Mouse (Mus musculus): ENCODE measurements around the gene Ascc2. TPM values are rescaled to one million over a fixed set of nuclear protein-coding genes. Genes with fewer than 3 reads are reported as not detected.
A peak's percentile ranks its signal among the peaks of the same experiment; 100 is the strongest.

Ascc2 gene
- polyA plus RNA-seq, 2 experiments, result 32.6 to 33.3 TPM

GRCm38 (mm10) chr11:4729603-4730002 is 92.1 kb downstream of the Ascc2 start:
- WGBS, result 53% methylated on average over 12 of the region's 12 CpGs
- DNase-seq (ENCODE audit: low spot score) (peak; percentile 19), ATAC-seq (ENCODE audit: low FRiP score, low read depth) (no peak)

GRCm38 (mm10) chr11:4730096-4730495 is 92.5 kb downstream of the Ascc2 start:
- 75% methylated on average over 6 of the region's 6 CpGs for WGBS
- ATAC-seq (ENCODE audit: low FRiP score, low read depth), result no peak
- H3K4me3 ChIP-seq (replicated peaks; ENCODE audit: low read length), result no peak overlapping the region
- no peaks in the 10 kb centered on the region for H3K27me3 ChIP-seq (ENCODE audit: control insufficient read depth, insufficient read depth, low read length)
- no peak overlapping the region for H3K27ac ChIP-seq (replicated peaks; ENCODE audit: low read depth, low read length)
- H3K4me2 ChIP-seq (replicated peaks; ENCODE audit: low read depth, low read length, severe bottlenecking), result no peak overlapping the region
- H3K9me3 ChIP-seq (ENCODE audit: control insufficient read depth, low read length), result no peaks in the 10 kb centered on the region
- no peaks in the 10 kb centered on the region for H3K4me1 ChIP-seq (ENCODE audit: control insufficient read depth, insufficient read depth, low read length)
- DNase-seq (ENCODE audit: low spot score), result no peak
- no peak for TF ChIP-seq POLR2A (IDR thresholded peaks at IDR 0.05; ENCODE audit: borderline replicate concordance, extremely low read depth, insufficient read depth, insufficient read length)
- peaks cover 26% of the 10 kb centered on the region for H3K36me3 ChIP-seq (ENCODE audit: control insufficient read depth, insufficient read depth, low read length)
- no peak overlapping the region for H3K9ac ChIP-seq (ENCODE audit: low read depth, low read length, severe bottlenecking)

More at GRCm38 (mm10) chr11:4729603-4730002, 92.1 kb downstream of the Ascc2 start:
- H3K4me3 ChIP-seq (replicated peaks; ENCODE audit: low read length), result no peak overlapping the region
- no peak overlapping the region for H3K9ac ChIP-seq (ENCODE audit: low read depth, low read length, severe bottlenecking)
- no peaks in the 10 kb centered on the region for H3K27me3 ChIP-seq (ENCODE audit: control insufficient read depth, insufficient read depth, low read length)
- H3K27ac ChIP-seq (replicated peaks; ENCODE audit: low read depth, low read length), result no peak overlapping the region
- TF ChIP-seq POLR2A (IDR thresholded peaks at IDR 0.05; ENCODE audit: borderline replicate concordance, extremely low read depth, insufficient read depth, insufficient read length), result no peak
- H3K9me3 ChIP-seq (ENCODE audit: control insufficient read depth, low read length), result no peaks in the 10 kb centered on the region
- H3K4me1 ChIP-seq (ENCODE audit: control insufficient read depth, insufficient read depth, low read length), result no peaks in the 10 kb centered on the region
- no peak overlapping the region for H3K4me2 ChIP-seq (replicated peaks; ENCODE audit: low read depth, low read length, severe bottlenecking)
- H3K36me3 ChIP-seq (ENCODE audit: control insufficient read depth, insufficient read depth, low read length), result peaks cover 31% of the 10 kb centered on the region

GRCm38 (mm10) chr11:4730913-4731312 is 93.4 kb downstream of the Ascc2 start:
- DNase-seq (ENCODE audit: low spot score), result no peak

GRCm38 (mm10) chr11:4731781-4732180 is 94.2 kb downstream of the Ascc2 start:
- Histone ChIP-seq H3K4me1 (ENCODE audit: control insufficient read depth, insufficient read depth, low read length) (no peaks in the 10 kb centered on the region), H3K9ac (ENCODE audit: low read depth, low read length, severe bottlenecking) (no peak overlapping the region), H3K4me3 (replicated peaks; ENCODE audit: low read length) (no peak overlapping the region), H3K27ac (replicated peaks; ENCODE audit: low read depth, low read length) (no peak overlapping the region), H3K4me2 (replicated peaks; ENCODE audit: low read depth, low read length, severe bottlenecking) (no peak overlapping the region), H3K9me3 (ENCODE audit: control insufficient read depth, low read length) (no peaks in the 10 kb centered on the region), H3K27me3 (ENCODE audit: control insufficient read depth, insufficient read depth, low read length) (no peaks in the 10 kb centered on the region), H3K36me3 (ENCODE audit: control insufficient read depth, insufficient read depth, low read length) (peaks cover 19% of the 10 kb centered on the region)
- no peak for TF ChIP-seq POLR2A (IDR thresholded peaks at IDR 0.05; ENCODE audit: borderline replicate concordance, extremely low read depth, insufficient read depth, insufficient read length)
- no peak for ATAC-seq (ENCODE audit: low FRiP score, low read depth)
- 69% methylated on average over 7 of the region's 7 CpGs for WGBS
- DNase-seq (ENCODE audit: low spot score), result no peak

More at GRCm38 (mm10) chr11:4730913-4731312, 93.4 kb downstream of the Ascc2 start:
- Histone ChIP-seq H3K27me3 (ENCODE audit: control insufficient read depth, insufficient read depth, low read length) (no peaks in the 10 kb centered on the region), H3K9me3 (ENCODE audit: control insufficient read depth, low read length) (no peaks in the 10 kb centered on the region), H3K36me3 (ENCODE audit: control insufficient read depth, insufficient read depth, low read length) (peaks cover 19% of the 10 kb centered on the region), H3K4me1 (ENCODE audit: control insufficient read depth, insufficient read depth, low read length) (no peaks in the 10 kb centered on the region), H3K27ac (replicated peaks; ENCODE audit: low read depth, low read length) (no peak overlapping the region), H3K4me2 (replicated peaks; ENCODE audit: low read depth, low read length, severe bottlenecking) (no peak overlapping the region), H3K4me3 (replicated peaks; ENCODE audit: low read length) (no peak overlapping the region), H3K9ac (ENCODE audit: low read depth, low read length, severe bottlenecking) (no peak overlapping the region)
- TF ChIP-seq POLR2A (IDR thresholded peaks at IDR 0.05; ENCODE audit: borderline replicate concordance, extremely low read depth, insufficient read depth, insufficient read length), result no peak
- ATAC-seq (ENCODE audit: low FRiP score, low read depth), result no peak
- 64% methylated on average over 5 of the region's 5 CpGs for WGBS

GRCm38 (mm10) chr11:4734179-4734578 is 96.6 kb downstream of the Ascc2 start:
- Histone ChIP-seq H3K9me3 (ENCODE audit: control insufficient read depth, low read length) (no peaks in the 10 kb centered on the region), H3K9ac (ENCODE audit: low read depth, low read length, severe bottlenecking) (no peak overlapping the region), H3K4me2 (replicated peaks; ENCODE audit: low read depth, low read length, severe bottlenecking) (no peak overlapping the region), H3K27me3 (ENCODE audit: control insufficient read depth, insufficient read depth, low read length) (no peaks in the 10 kb centered on the region), H3K4me3 (replicated peaks; ENCODE audit: low read length) (no peak overlapping the region), H3K27ac (replicated peaks; ENCODE audit: low read depth, low read length) (no peak overlapping the region), H3K36me3 (ENCODE audit: control insufficient read depth, insufficient read depth, low read length) (peaks cover 17% of the 10 kb centered on the region), H3K4me1 (ENCODE audit: control insufficient read depth, insufficient read depth, low read length) (no peaks in the 10 kb centered on the region)
- WGBS, result 46% methylated on average over 12 of the region's 12 CpGs
- DNase-seq (ENCODE audit: low spot score) (no peak), ATAC-seq (ENCODE audit: low FRiP score, low read depth) (no peak)
- TF ChIP-seq POLR2A (IDR thresholded peaks at IDR 0.05; ENCODE audit: borderline replicate concordance, extremely low read depth, insufficient read depth, insufficient read length), result no peak

Other genes starting within 250 kb of the Ascc2 start
- gene Hormad2, start 196.6 kb upstream of the Ascc2 start, polyA plus RNA-seq (2012; rRNA removed), result 0.25 and 0.45 TPM in 2 replicates
- 0.23 TPM in 1 of 2 replicates, not detected in the other for gene Hormad2, start 196.6 kb upstream of the Ascc2 start, polyA plus RNA-seq (2014; fragmentation: Nextera tagmentation; extraction: Ambion mirVana)
- 33.9 and 38.0 TPM in 2 replicates for gene Mtmr3, start 42.9 kb upstream of the Ascc2 start, polyA plus RNA-seq (2012; rRNA removed)
- gene Mtmr3, start 42.9 kb upstream of the Ascc2 start, polyA plus RNA-seq (2014; fragmentation: Nextera tagmentation; extraction: Ambion mirVana), result 29.4 and 33.6 TPM in 2 replicates
- gene Gm11032, start 17.7 kb upstream of the Ascc2 start, polyA plus RNA-seq (2012; rRNA removed), result not detected in 2 replicates
- gene Gm11032, start 17.7 kb upstream of the Ascc2 start, polyA plus RNA-seq (2014; fragmentation: Nextera tagmentation; extraction: Ambion mirVana), result not detected in 2 replicates
- 607 and 868 TPM in 2 replicates for gene Uqcr10, start 66.6 kb downstream of the Ascc2 start, polyA plus RNA-seq (2012; rRNA removed)
- gene Uqcr10, start 66.6 kb downstream of the Ascc2 start, polyA plus RNA-seq (2014; fragmentation: Nextera tagmentation; extraction: Ambion mirVana), result 681 and 756 TPM in 2 replicates
- gene Zmat5, start 66.9 kb downstream of the Ascc2 start, polyA plus RNA-seq (2012; rRNA removed), result 42.1 TPM in 2 replicates
- 56.4 and 61.3 TPM in 2 replicates for gene Zmat5, start 66.9 kb downstream of the Ascc2 start, polyA plus RNA-seq (2014; fragmentation: Nextera tagmentation; extraction: Ambion mirVana)
- 0.10 and 0.14 TPM in 2 replicates for gene Cabp7, start 109.0 kb downstream of the Ascc2 start, polyA plus RNA-seq (2012; rRNA removed)
- gene Cabp7, start 109.0 kb downstream of the Ascc2 start, polyA plus RNA-seq (2014; fragmentation: Nextera tagmentation; extraction: Ambion mirVana), result 0.12 and 0.17 TPM in 2 replicates
- 64.9 and 71.5 TPM in 2 replicates for gene Nf2, start 211.8 kb downstream of the Ascc2 start, polyA plus RNA-seq (2012; rRNA removed)
- 37.7 and 44.8 TPM in 2 replicates for gene Nf2, start 211.8 kb downstream of the Ascc2 start, polyA plus RNA-seq (2014; fragmentation: Nextera tagmentation; extraction: Ambion mirVana)
- 34.7 and 38.0 TPM in 2 replicates for gene Nipsnap1, start 236.2 kb downstream of the Ascc2 start, polyA plus RNA-seq (2012; rRNA removed)
- 42.9 and 53.8 TPM in 2 replicates for gene Nipsnap1, start 236.2 kb downstream of the Ascc2 start, polyA plus RNA-seq (2014; fragmentation: Nextera tagmentation; extraction: Ambion mirVana)